Mouse (Mus musculus): ENCODE data around the gene Rap2a.

DNA sequence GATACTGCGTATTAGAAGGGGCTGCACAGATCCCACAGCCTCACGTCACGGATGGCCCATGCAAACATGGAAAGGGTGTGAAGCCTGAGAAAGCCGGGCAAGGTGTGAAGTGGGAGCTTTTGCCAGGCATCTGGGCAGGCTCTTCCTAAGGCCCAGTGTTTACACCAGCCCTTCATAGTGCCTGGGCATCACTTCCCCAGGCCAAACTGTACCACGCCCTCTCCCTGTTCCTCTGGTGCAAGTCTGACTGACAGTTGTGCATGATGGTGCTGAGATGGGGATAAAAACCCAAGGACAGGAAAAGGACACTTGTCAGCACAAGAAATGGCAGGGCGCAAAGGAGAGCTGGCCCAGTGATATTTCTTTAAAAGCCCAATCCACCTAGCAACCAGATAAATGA lies 27.7 kb downstream of the Rap2a start:
- no peak for TF ChIP-seq CTCF (IDR thresholded peaks at IDR 0.05)
- TF ChIP-seq POLR2A (IDR thresholded peaks at IDR 0.05; ENCODE audit: insufficient read depth, low read depth, low read length): no peak
